Mouse (Mus musculus) large intestine, adult 2 months (tissue): ENCODE results near the gene Ifit3. TPM values are rescaled to one million over a fixed set of nuclear protein-coding genes. Genes with fewer than 3 reads are reported as not detected.

Source experiments
- DNase-seq: peaks from one replicate; pipeline ENCODE4 v3.0.0-alpha.2; 2012; ENCODE audit warnings: low read depth, low spot score
- WGBS: fragments of 180-500 bp; shearing (Covaris S2); methylation state at CpG from one replicate; pipeline ENCODE4 v1.1.7; 2018; 5-methylcytosine and 5-hydroxymethylcytosine counted together
- polyA plus RNA-seq: library from polyadenylated mRNA; depleted of rRNA; stranded (reverse); fragments of >200 nt; gene quantifications from 2 replicates; pipeline ENCODE4 v1.2.3, GENCODE M21; 2012; rRNA removed

Ifit3 gene
- polyA plus RNA-seq, 1 experiment, result 3.0 TPM

DNA sequence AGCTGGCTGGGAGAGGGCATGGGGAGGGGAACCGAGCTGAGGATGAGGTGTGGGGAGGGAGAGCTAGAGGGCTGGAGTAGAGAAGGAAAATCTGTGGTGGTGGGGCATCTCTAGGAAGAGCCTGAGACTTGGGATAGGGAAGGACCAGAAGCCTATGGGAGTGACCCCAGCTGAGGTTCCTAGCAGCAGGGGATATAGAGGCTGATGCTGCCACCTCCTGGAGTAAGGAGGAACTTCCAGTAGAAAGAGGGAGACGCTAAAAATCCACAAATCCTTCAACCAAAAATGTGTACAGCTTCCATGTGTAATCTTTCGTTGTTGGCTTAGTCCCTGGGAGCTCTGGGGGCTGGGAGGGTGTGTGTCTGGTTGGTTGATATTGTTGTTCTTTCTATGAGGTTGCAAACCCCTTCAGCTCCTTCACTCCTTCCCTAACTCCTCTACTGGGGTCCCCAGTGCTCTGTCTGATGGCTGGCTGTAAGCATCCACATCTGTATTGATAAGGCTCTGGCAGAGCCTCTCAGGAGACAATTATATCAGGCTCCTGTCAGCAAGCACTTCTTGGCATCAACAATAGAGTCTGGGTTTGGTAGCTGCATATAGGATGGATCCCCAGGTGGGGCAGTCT lies 53.7 kb downstream of the Ifit3 start:
- no peak for DNase-seq
- WGBS, result 12% methylated on average over 3 of the region's 3 CpGs

Other genes with a start within 250 kb of the Ifit3 start
- 4.1 and 4.6 TPM in 2 replicates for gene Ch25h, start 108.4 kb upstream of the Ifit3 start, polyA plus RNA-seq
- 14.4 and 19.0 TPM in 2 replicates for gene Lipa, start 56.1 kb upstream of the Ifit3 start, polyA plus RNA-seq
- 0.63 and 1.3 TPM in 2 replicates for gene Ifit2, start 32.8 kb upstream of the Ifit3 start, polyA plus RNA-seq
- gene Ifit1bl1, start 18.4 kb downstream of the Ifit3 start, polyA plus RNA-seq, result 31.2 and 37.2 TPM in 2 replicates
- gene Ifit3b, start 24.4 kb downstream of the Ifit3 start, polyA plus RNA-seq, result 0.85 and 0.92 TPM in 2 replicates
- gene Ifit1bl2, start 57.2 kb downstream of the Ifit3 start, polyA plus RNA-seq, result 8.8 and 11.3 TPM in 2 replicates
- gene Ifit1, start 57.3 kb downstream of the Ifit3 start, polyA plus RNA-seq, result 13.4 and 19.4 TPM in 2 replicates
- gene Slc16a12, start 163.8 kb downstream of the Ifit3 start, polyA plus RNA-seq, result 0.68 and 2.3 TPM in 2 replicates